Mouse (Mus musculus): Measurements from ENCODE around the gene Med25.
A peak's percentile ranks its signal among the peaks of the same experiment; 100 is the strongest.

GRCm38 (mm10) chr7:44898607-44899006 is 6.1 kb upstream of the Med25 start:
- 0 out of 2 replicates have a peak, but pooled peaks have one; percentile 14 for TF ChIP-seq CTCF (IDR thresholded peaks at IDR 0.05; ENCODE audit: insufficient read depth, low read length)
- TF ChIP-seq POLR2A (IDR thresholded peaks at IDR 0.05; ENCODE audit: borderline replicate concordance, extremely low read depth, low read depth, low read length), result no peak

All from lung, adult 2 months (tissue).